Mouse (Mus musculus): Measurements from ENCODE around the gene Cdh4. TPM values are rescaled to one million over a fixed set of nuclear protein-coding genes. Genes with fewer than 3 reads are reported as not detected.

Cdh4 gene
- polyA plus RNA-seq, 1 experiment = 48.4 TPM

DNA sequence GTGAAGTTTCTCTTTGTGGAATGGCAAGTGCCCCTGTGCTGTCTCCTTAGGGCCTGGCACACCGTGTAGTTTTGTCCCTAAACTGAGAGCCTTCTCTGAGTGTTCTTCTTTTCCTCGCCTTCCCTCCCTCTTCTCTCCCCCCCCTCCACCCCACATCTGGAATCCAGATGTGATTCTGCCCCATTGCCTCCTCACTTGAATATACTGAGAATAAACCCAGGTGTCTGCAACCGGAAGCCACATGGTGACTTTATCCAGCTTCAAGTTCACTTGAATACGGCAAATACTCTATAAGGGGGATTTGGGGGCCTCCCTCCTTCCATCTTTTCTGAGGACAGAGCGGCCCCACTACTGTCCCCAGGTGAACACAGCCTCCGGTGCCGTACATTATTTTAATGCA is 395.8 kb downstream of the Cdh4 start:
- DNase-seq (ENCODE audit: low read depth) = no peak
- TF ChIP-seq CTCF (IDR thresholded peaks at IDR 0.05; ENCODE audit: borderline replicate concordance, extremely low read depth, insufficient read depth, insufficient read length) = no peak
- TF ChIP-seq POLR2A (IDR thresholded peaks at IDR 0.05; ENCODE audit: borderline replicate concordance, extremely low read depth, insufficient read depth, insufficient read length, poor library complexity, severe bottlenecking) = no peak

DNA sequence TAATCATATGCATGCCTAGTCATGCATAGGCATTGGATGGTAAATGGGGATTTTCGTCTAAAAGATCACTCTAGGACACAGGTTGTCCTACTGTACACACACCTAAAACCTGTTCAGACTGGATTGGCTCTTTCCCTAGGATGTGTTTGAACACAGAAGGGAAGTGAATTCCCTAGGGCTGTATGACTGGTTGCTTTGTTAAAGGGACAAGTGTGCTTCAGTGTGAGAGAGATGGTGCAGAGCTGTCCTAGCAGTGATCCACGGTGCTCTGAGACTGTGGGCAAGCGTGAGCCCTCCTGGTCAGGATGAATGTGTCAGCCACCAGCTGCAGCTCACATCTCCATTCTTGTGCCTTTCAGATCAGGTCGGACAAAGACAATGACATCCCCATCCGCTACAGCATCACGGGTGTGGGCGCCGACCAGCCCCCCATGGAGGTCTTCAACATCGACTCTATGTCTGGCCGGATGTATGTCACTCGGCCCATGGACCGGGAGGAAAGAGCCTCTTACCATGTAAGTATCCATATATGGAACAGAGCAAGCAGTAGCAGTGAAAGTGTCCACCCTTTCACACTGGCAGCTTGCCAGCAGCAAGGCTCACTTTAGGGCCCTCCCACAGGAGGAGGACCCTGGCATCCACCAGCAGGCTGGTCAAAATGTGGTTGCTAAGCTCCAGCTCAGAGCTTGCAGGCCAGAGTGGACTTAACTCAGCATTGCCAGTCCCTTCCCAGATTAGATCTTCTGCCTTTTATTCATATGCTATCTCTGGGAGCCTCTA is 400.6 kb downstream of the Cdh4 start:
- peak; percentile 83 for DNase-seq (ENCODE audit: low read depth)
- TF ChIP-seq POLR2A (IDR thresholded peaks at IDR 0.05; ENCODE audit: borderline replicate concordance, extremely low read depth, insufficient read depth, insufficient read length, poor library complexity, severe bottlenecking) (no peak), CTCF (IDR thresholded peaks at IDR 0.05; ENCODE audit: borderline replicate concordance, extremely low read depth, insufficient read depth, insufficient read length) (no peak)

- TF ChIP-seq CTCF (IDR thresholded peaks at IDR 0.05; ENCODE audit: borderline replicate concordance, extremely low read depth, insufficient read depth, insufficient read length) (no peak), POLR2A (IDR thresholded peaks at IDR 0.05; ENCODE audit: borderline replicate concordance, extremely low read depth, insufficient read depth, insufficient read length, poor library complexity, severe bottlenecking) (no peak)
- DNase-seq (ENCODE audit: low read depth) = peak; percentile 48
These were observed 407.5 kb downstream of the Cdh4 start for GRCm38 (mm10) chr2:179849732-179850131.

- no peak for DNase-seq (ENCODE audit: low read depth)
- no peak for TF ChIP-seq CTCF (IDR thresholded peaks at IDR 0.05; ENCODE audit: borderline replicate concordance, extremely low read depth, insufficient read depth, insufficient read length)
- no peak for TF ChIP-seq POLR2A (IDR thresholded peaks at IDR 0.05; ENCODE audit: borderline replicate concordance, extremely low read depth, insufficient read depth, insufficient read length, poor library complexity, severe bottlenecking)
These were observed 409.9 kb downstream of the Cdh4 start for GRCm38 (mm10) chr2:179852169-179852568.

- peak; percentile 67 for DNase-seq (ENCODE audit: low read depth)
- TF ChIP-seq CTCF (IDR thresholded peaks at IDR 0.05; ENCODE audit: borderline replicate concordance, extremely low read depth, insufficient read depth, insufficient read length) = no peak
- TF ChIP-seq POLR2A (IDR thresholded peaks at IDR 0.05; ENCODE audit: borderline replicate concordance, extremely low read depth, insufficient read depth, insufficient read length, poor library complexity, severe bottlenecking) = no peak
These were observed 410.6 kb downstream of the Cdh4 start for GRCm38 (mm10) chr2:179852862-179853261.

- peak; percentile 63 for DNase-seq (ENCODE audit: low read depth)
- no peak for TF ChIP-seq POLR2A (IDR thresholded peaks at IDR 0.05; ENCODE audit: borderline replicate concordance, extremely low read depth, insufficient read depth, insufficient read length, poor library complexity, severe bottlenecking)
- no peak for TF ChIP-seq CTCF (IDR thresholded peaks at IDR 0.05; ENCODE audit: borderline replicate concordance, extremely low read depth, insufficient read depth, insufficient read length)
These were observed 411.7 kb downstream of the Cdh4 start for GRCm38 (mm10) chr2:179853892-179854291.

- TF ChIP-seq POLR2A (IDR thresholded peaks at IDR 0.05; ENCODE audit: borderline replicate concordance, extremely low read depth, insufficient read depth, insufficient read length, poor library complexity, severe bottlenecking) (no peak), CTCF (IDR thresholded peaks at IDR 0.05; ENCODE audit: borderline replicate concordance, extremely low read depth, insufficient read depth, insufficient read length) (no peak)
- DNase-seq (ENCODE audit: low read depth) = no peak
These were observed 414.9 kb downstream of the Cdh4 start for GRCm38 (mm10) chr2:179857086-179857485.

DNA sequence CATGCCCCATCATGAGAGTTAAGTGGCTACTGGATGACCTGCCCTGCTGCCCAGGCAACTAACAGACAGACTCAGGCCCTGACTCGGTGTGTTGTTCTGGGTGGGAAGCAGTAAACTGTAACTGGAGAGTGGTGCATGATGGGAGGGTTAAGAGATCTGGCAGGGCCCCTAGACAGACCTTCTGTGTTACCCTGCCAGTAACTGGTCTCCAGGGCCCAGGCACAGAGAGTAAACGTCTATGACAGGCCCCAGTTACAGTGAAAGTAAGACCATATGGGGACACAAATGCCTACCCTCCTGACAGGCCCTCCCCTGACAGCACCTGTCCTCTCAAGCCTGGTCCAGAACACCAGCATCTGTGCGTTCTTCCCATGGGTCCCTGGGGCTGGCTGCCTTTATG is 420.4 kb downstream of the Cdh4 start:
- TF ChIP-seq CTCF (IDR thresholded peaks at IDR 0.05; ENCODE audit: borderline replicate concordance, extremely low read depth, insufficient read depth, insufficient read length) (no peak), POLR2A (IDR thresholded peaks at IDR 0.05; ENCODE audit: borderline replicate concordance, extremely low read depth, insufficient read depth, insufficient read length, poor library complexity, severe bottlenecking) (no peak)
- DNase-seq (ENCODE audit: low read depth) = peak; percentile 28

DNA sequence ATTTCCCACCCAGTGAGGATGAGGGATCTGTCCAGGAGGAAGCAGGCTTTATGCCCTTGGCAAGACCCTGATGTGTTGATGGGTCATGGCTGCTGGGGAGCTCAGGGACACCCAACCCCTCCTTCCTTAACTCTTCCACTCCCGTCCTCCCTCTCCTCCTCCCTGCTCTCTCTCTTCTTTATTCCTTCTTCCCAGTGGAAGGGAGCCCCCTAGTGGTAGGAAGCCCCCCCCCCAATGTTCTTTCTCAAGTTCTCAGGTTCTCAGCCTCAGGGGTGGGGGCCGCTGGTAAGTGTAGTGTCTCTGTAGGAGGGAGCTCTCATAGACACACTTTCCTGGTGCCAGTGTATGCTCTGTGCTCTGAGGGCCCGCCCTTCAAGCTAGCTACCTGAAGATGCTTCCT is 421.0 kb downstream of the Cdh4 start:
- TF ChIP-seq CTCF (IDR thresholded peaks at IDR 0.05; ENCODE audit: borderline replicate concordance, extremely low read depth, insufficient read depth, insufficient read length) = peak; percentile 47; the same call in 1 of the 2 replicates
- TF ChIP-seq POLR2A (IDR thresholded peaks at IDR 0.05; ENCODE audit: borderline replicate concordance, extremely low read depth, insufficient read depth, insufficient read length, poor library complexity, severe bottlenecking) = no peak
- DNase-seq (ENCODE audit: low read depth) = peak; percentile 50

DNA sequence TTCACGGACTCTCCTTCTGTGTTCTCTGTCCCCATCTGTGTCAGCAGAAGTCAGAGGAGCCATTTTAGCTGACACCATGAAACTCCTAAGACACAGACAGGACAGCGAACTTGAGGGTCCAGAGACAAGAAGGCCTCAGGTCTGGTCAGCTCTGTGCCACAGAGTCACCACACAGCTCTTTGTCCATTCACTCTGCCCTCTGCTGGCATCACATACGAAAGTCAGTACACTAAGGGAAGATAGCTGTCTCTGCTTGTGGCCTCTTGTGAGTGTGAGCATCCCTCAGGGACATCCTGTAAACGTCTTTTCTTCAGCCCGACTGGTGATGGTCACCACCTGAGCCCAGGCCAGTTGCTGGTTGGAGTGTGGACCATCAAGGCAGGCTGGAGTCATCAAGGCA is 422.9 kb downstream of the Cdh4 start:
- DNase-seq (ENCODE audit: low read depth) = no peak

DNA sequence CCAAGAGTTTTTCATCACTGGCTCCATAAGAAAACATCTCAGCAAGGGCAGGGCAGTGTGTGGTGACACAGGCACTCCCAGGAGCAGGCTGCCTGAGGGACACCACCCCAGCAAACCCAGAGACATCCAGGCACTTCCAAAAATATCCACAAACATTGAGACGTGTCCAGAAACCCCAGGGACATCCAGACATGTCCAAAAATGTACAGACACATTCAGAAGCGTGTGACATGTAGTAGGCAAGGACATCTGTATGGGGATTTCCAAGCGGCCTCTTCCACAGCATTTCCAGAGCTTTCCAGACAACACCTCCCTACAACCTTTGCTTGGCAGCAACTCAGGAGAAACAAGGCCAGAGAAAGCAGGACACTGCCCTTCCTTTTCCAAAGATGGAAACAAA is 425.4 kb downstream of the Cdh4 start:
- TF ChIP-seq CTCF (IDR thresholded peaks at IDR 0.05; ENCODE audit: borderline replicate concordance, extremely low read depth, insufficient read depth, insufficient read length) (no peak), POLR2A (IDR thresholded peaks at IDR 0.05; ENCODE audit: borderline replicate concordance, extremely low read depth, insufficient read depth, insufficient read length, poor library complexity, severe bottlenecking) (no peak)
- no peak for DNase-seq (ENCODE audit: low read depth)

More for the DNA sequence above, 422.9 kb downstream of the Cdh4 start:
- TF ChIP-seq CTCF (IDR thresholded peaks at IDR 0.05; ENCODE audit: borderline replicate concordance, extremely low read depth, insufficient read depth, insufficient read length) = peak; percentile 38; the same call in 1 of the 2 replicates
- no peak for TF ChIP-seq POLR2A (IDR thresholded peaks at IDR 0.05; ENCODE audit: borderline replicate concordance, extremely low read depth, insufficient read depth, insufficient read length, poor library complexity, severe bottlenecking)

- peak; percentile 91 for DNase-seq (ENCODE audit: low read depth)
- TF ChIP-seq CTCF (IDR thresholded peaks at IDR 0.05; ENCODE audit: borderline replicate concordance, extremely low read depth, insufficient read depth, insufficient read length) = no peak
- no peak for TF ChIP-seq POLR2A (IDR thresholded peaks at IDR 0.05; ENCODE audit: borderline replicate concordance, extremely low read depth, insufficient read depth, insufficient read length, poor library complexity, severe bottlenecking)
These were observed 427.6 kb downstream of the Cdh4 start for GRCm38 (mm10) chr2:179869871-179870270.

Measured in brain, embryonic 14.5 days (tissue).